Mouse (Mus musculus) lung, postnatal 0 days (tissue): ENCODE results near the gene Slc2a3.

Experiments used
- CTCF ChIP-seq: IDR thresholded peaks from 2 replicates; pipeline ENCODE4 v1.5.1; 2016; ENCODE audit warnings: antibody characterized with exemption, mild to moderate bottlenecking
- EP300 ChIP-seq: IDR thresholded peaks from 2 replicates; pipeline ENCODE4 v1.6.1; 2016; ENCODE audit warnings: antibody characterized with exemption, mild to moderate bottlenecking, control low read depth

DNA sequence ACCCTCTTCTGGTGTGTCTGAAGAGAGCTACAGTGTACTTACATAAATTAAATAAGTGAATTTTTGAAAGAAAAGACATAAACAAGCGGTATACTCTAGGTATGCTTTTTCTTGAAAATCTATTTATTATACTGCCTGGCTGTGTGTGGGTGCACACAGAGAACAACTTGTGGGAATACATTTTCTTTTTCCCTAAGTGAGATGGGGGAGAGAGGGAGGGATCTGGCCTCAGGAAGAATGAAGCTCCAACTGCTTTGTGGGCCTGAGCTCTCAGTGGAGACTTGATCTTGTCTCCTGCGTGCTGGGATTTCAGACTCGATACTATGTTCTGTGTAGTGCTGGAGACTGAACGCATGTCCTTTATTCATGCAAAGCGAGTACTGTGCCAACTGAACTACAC is 99.6 kb downstream of the Slc2a3 start:
- no peak for TF ChIP-seq CTCF
- TF ChIP-seq EP300, result no peak
